Mouse (Mus musculus) G1E (cell line): ENCODE data around the gene Gm10799.
"Not testable (repeated sequence)": the region's sequence is repeated elsewhere in the genome, so short reads cannot be mapped to it uniquely, and the experiment has no call there.

Experiments
- CTCF ChIP-seq: IDR thresholded peaks from 2 replicates; pipeline ENCODE4 v1.5.1; 2012; ENCODE audit warnings: low read depth, low read length, inconsistent platforms, mixed read lengths
- GATA1 ChIP-seq: IDR thresholded peaks from 2 replicates; pipeline ENCODE4 v1.6.1; 2012; ENCODE audit warnings: borderline replicate concordance, low read length, inconsistent platforms, mixed read lengths

DNA sequence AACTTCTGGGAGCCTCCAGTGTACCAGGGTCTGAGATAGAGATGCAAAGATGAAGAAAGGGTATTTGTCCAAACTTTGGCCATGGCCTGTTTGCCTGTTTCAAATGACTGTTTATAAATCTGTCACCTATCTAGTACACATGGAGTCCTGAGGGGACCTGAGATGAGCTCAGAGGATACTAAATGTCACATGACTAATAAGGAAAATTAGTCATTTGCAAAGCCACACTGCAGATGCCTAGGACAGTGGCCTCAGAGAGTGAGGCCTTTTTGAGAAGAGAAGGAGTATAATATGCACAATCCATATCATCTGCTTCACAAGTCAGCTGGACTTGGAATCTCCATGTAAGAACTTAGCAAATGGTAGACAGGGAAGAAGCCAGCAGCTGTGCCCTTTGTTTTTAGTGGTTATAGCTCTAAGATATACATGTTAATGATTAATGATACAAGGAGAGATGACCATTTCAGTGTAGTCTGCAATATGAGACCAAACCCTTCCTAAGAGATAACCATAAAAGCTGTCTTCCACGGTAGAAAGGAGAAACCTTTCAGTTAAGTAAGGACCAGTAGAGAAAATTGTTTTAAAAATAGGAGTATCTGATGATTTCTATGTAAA lies 13.2 kb upstream of the Gm10799 start:
- not testable (repeated sequence) for TF ChIP-seq GATA1, CTCF
